Mouse (Mus musculus) testis, adult 2 months (tissue): ENCODE results near the gene Col6a6.

Experiments
- CTCF ChIP-seq: fragments of 200-500 bp; IDR thresholded peaks from 2 replicates; pipeline ENCODE4 v1.5.1; 2012; ENCODE audit warnings: low read depth, mild to moderate bottlenecking, inconsistent platforms, low read length, moderate library complexity; ENCODE audit not compliant: control insufficient read depth, insufficient read depth, insufficient replicate concordance
- POLR2A ChIP-seq: fragments of 200-500 bp; IDR thresholded peaks from 2 replicates; pipeline ENCODE4 v1.6.1; 2012; ENCODE audit warnings: low read depth, mild to moderate bottlenecking, inconsistent platforms, low read length, moderate library complexity; ENCODE audit not compliant: control insufficient read depth

GRCm38 (mm10) chr9:105758173-105758765 lies 69.7 kb downstream of the Col6a6 start:
- TF ChIP-seq POLR2A (no peak), CTCF (no peak)
